Mouse (Mus musculus) ES-E14 (cell line): Measurements from ENCODE around the gene 5031439G07Rik.

Source experiments
- HCFC1 ChIP-seq: IDR thresholded peaks from 2 replicates; pipeline ENCODE4 v1.6.1; 2012; ENCODE audit warnings: low read length, inconsistent platforms, borderline replicate concordance; ENCODE audit not compliant: insufficient read depth
- MAFK ChIP-seq: IDR thresholded peaks from 2 replicates; pipeline ENCODE4 v1.6.1; 2014; ENCODE audit warnings: mild to moderate bottlenecking, low read depth, low read length, inconsistent platforms; ENCODE audit not compliant: insufficient read depth
- ZNF384 ChIP-seq: IDR thresholded peaks from 2 replicates; pipeline ENCODE4 v1.6.1; 2012; ENCODE audit warnings: low read depth, low read length, inconsistent platforms

- no peak for TF ChIP-seq MAFK
- no peak for TF ChIP-seq ZNF384
- no peak for TF ChIP-seq HCFC1
Measured at GRCm38 (mm10) chr15:84932351-84932750, 56.0 kb downstream of the 5031439G07Rik start.
